Mouse (Mus musculus) heart, postnatal 10 days (tissue): Measurements from ENCODE around the gene Tmem203. TPM values are rescaled to one million over a fixed set of nuclear protein-coding genes. Genes with fewer than 3 reads are reported as not detected.

Experiments used
- DNase-seq, 2 experiments: peaks; one replicate each; pipeline ENCODE4 v3.0.0; 2021
- intact Hi-C: fragments of 180-260 bp; cut with DNase I; formaldehyde crosslinking; loops from one replicate; pipeline ENCODE4 v1.15.1; 2025
- total RNA-seq, 2 experiments: library from RNA; stranded (reverse); gene quantifications; 2 replicates each; pipeline ENCODE4 v1.2.3; 2021

Tmem203 gene
- total RNA-seq, 2 experiments from 2014 or later: 16.4 to 18.2 TPM

- DNase-seq: peak; percentile 96
- intact Hi-C loops: no loop called here
These were observed 7.1 kb downstream of the Tmem203 start, which contains the start of gene Tprn for GRCm38 (mm10) chr2:25262291-25262767. Tprn (plus strand) TSS chr2:25262618.

DNA sequence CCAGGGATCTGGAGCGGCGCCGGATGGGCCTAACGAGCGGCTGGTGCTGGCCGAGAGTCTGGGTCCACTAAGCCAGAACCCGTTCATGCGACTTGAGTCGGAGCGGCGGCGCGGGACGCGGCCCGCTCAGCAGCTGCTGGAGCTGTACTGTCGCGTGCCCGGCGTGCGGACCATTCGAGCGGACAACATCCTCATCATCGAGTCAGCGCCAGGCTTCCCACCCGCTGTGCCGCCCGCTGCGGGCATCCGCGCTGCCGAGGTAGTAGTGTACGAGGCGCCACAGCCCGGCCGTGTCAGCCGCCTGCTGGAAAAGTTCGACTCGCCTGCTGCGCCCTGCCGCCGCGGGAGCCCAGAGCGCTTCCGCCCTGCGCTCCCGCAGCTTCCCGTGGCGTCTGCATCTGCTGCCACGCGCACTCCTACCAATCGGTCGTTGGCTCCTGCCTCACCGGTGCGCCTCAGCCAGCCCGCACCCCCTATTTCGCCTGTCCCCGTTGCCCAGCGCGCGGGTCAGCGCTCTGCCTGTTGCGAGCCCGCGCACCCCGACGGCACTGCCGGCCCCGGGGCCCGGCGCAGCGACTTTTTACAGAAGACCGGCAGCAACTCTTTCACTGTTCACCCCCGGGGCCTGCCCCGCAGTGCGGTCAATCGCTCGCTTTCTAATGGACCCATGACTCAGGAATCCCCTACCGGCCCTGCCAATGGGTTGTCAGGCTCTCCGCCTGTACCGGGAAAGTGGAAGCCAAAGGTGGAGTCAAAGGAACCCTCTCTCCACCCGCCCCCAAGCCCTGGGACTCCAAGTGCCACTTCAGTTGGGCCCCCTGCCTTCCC is 7.8 kb downstream of the Tmem203 start:
- intact Hi-C loops: no loop called here
- DNase-seq: peak; percentile 43 to 47

- DNase-seq: no peak
- intact Hi-C loops: no loop called here
These were observed 8.5 kb downstream of the Tmem203 start for GRCm38 (mm10) chr2:25263623-25264285.

DNA sequence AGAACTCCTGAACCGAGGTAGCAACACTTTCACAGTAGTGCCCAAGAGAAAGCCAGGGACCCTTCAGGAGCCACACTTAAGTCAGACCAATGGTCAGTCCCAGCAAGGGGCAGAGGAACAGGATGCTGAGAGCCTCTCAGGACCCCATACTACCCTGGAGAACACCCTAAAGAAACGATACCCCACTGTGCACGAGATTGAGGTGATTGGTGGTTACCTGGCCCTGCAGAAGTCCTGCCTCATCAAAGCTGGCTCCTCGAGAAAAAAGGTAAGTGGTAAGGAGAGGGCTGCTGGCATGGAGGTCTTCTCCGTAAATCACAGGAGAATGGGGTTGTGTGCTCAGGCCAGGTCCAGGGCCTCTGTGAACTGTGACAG is 9.0 kb downstream of the Tmem203 start:
- DNase-seq: no peak
- intact Hi-C loops: no loop called here

- intact Hi-C loops: no loop called here
- no peak for DNase-seq
These were observed 9.6 kb downstream of the Tmem203 start for GRCm38 (mm10) chr2:25264851-25265250.

GRCm38 (mm10) chr2:25265897-25266656 is 10.8 kb downstream of the Tmem203 start:
- intact Hi-C loops: no loop called here
- no peak for DNase-seq

DNA sequence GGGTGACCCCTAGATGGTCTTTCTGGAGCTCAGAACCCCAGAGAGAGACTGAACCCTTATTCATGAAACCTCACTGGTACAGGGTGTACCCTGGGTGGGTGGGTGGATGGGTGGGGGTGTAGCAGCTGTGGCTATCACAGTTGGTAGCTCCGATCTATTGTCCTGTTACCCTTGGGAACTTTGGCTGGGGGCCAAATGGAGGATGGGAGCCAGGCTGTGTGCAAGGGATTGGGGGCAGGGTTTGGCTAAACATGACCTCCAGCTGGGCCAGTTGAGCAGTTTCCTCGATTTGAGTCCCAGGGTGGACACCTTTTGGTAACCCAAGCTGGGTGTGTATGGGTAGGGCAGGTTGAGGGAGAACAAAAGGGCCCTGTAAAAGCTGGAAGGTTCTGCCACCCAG is 11.5 kb downstream of the Tmem203 start:
- intact Hi-C loops: no loop called here
- DNase-seq: peak; percentile 32 to 52

DNA sequence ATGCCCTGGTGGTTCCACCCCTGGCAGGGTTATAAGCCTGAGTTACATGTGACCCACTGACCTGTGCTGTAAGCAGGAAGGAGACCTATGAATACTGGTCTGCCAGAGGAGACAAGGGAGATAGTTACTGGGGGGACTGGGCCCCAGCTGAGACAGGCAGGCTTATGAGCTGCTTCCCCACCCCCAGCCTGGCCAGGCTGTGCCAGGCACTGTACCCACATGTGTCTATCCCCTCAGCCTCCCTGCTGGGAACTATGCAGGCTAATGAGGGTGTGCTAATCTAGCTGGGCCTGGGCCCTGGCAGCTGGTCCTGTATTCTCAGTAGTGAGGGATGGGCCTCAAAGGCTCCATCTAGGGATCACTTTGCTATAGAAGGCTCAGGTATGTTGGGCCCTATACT is 12.0 kb downstream of the Tmem203 start:
- intact Hi-C loops: no loop called here
- DNase-seq: no peak

DNA sequence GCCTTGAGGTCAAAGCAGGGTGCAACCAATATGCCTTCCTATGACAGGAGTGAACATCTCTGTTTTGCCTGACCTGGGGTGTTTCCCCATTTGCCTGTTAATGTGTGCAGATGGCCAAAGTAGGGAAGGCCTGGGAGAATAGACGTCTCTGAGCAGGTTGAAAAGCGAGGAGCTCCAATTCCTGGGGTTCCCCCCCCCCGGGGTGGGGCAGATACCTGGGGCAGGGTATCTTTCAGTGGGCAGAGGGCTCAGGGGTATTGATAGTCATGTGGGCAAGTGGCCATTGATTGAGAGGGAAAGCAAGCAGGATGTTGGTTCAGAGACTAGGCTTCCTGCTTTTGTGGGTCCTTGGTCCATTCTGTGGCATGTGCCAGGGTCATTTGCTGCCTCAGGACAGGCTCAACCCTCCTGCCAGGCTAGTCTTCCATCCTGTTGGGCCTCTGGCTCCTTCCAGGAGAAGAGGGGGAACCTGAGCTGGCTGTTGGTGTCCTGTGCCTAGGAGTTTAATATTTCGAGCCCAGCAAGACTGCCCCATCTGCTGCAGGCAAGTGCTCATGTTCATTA is 12.6 kb downstream of the Tmem203 start:
- intact Hi-C loops: no loop called here
- DNase-seq: no peak

DNA sequence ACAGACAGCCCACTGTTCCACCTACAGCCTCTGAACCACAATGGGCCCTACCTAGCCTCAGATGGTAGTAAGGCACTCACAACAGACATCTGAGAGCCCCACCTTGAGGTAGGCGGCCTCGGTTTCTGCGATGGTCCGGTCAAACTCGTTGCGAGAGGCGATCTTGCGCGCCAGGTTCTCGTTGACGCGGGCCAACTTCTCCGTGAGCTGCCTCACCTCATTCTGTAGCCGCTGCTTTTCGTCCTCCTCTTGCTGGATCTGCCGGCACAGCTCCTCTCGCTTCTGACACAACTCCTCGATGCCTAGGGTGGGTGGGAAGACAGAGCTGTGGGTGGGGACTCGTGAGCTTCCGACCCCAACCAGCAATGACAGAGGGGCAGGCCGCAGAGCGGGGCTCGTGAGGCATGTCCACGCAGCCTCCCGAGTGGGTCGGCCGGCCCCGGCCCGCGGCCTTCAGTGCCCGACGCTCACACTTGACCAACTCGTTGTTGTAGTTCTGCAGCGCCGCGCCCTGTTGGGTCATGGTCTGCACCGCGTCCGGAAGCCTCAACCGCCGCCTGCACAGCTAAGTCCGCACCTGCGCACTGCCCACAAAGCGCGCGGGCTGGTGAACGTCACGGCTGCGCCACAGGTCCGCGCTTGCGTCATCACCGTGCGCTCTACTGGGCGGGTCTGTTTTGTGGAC is 16.7 kb downstream of the Tmem203 start, which contains the start of the genes Ssna1 and Anapc2:
Ssna1 (minus strand) TSS at position 612 of the 685 bp plus-strand sequence.
Anapc2 (plus strand) TSS at position 652 of the 685 bp plus-strand sequence.
- intact Hi-C loops: loop anchor here (5.0 kb wide), 1 partner anchor 60 kb away; the partner anchor contains the start of gene Man1b1
- DNase-seq: peak; percentile 98 to 99

DNA sequence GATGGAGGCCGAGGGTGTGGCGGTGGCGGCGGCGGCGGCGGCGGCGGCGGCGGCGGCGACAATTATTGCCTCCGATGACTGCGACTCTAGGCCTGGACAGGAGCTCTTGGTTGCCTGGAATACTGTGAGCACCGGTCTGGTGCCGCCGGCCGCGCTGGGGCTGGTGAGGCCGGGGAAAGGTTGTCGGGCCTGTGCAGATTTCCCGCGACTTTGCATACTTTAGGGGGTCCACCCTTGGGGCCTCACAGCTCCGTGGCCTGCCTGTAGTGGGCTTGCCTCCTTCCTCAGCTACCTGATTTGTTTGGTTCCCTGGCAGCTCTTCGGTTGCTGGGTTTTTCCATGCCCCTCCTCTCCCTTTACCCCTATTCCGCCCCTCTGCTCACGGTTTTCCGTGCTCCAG is 17.3 kb downstream of the Tmem203 start:
- DNase-seq: no peak
- intact Hi-C loops: loop anchor here (5.0 kb wide), 1 partner anchor 60 kb away; the partner anchor contains the start of gene Man1b1

- no peak for DNase-seq
- intact Hi-C loops: loop anchor here (5.0 kb wide), 1 partner anchor 59 kb away; the partner anchor contains the start of gene Man1b1
These were observed 17.8 kb downstream of the Tmem203 start for GRCm38 (mm10) chr2:25273010-25273409.

DNA sequence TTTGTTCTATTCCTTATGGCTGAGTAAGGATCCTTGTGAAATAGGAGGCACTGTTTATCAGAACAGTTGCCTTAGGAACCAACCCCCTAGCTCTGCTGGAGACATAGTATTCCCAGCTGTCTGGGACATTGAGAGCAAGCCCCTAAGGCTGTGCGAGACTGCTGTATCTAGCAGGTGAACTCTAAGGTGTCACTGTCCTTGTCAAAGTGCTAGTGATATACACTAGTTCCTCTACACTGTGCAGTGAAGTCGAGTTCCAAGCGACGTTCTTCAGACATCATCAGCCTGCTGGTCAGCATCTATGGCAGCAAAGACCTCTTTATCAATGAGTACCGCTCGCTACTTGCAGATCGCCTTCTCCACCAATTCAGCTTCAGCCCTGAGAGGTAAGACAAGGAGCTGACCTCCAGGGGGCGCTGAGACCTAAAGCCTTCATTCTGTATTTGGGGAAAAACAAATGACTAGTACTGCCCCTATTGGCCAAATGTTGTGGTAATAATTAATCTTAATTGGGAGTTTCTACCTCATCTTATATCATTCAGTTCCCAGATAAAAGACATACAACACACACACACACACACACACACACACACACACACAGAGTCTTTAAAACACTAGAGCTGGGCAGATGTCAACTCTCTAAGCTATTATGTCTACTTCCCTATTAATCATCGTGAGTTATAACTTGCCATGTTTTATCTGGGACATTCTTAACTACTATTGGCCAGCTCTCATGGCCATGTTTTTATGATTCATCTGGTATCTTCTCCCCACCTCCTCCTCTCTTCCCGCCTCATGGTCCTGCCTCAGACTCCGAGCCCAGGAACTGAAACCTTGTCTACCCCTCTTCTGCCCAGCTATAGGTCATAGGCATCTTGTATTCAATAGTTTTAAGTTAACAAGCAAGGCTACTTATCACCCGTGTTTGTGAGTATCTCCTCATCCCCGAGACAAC is 24.0 kb downstream of the Tmem203 start:
- DNase-seq: peak; percentile 76 to 92
- intact Hi-C loops: no loop called here

DNA sequence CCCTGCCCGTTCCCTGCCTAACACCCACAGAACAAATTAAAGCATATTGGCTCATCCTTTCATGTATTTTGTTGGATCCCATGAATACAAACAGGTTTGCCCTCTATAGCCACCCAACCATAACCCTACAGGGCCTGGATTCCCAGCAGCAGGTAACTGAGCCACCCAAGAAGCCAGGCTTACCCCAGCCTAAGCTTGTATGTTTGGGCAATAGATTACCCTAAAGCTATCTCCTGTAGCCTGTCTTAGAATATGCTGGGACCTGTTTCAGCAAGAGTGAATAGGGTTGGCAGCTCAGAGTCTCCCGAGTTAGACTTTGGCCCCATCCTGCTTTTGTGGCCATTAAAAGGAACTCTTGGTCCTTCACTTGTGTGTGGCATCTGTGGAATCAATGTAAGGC is 30.3 kb downstream of the Tmem203 start:
- no peak for DNase-seq
- intact Hi-C loops: no loop called here

DNA sequence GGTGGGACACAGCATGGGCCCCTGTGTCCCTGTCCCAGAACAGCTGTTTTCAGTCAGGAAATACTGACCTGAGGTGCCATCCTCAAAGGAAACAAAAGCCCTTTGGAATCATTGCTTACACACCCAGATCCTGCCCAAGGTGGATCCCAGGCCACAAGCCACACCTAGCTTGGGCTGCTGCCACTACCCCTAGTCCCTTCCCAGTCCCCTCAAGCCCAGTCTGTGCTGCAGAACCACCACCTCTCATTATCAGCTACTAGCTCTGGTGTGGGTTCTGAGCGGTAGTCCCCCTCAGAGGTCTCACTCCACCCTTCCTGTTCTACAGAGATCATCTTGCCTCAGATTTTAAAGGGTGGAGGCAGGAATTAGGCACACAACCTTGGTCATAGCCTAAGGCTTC is 31.1 kb downstream of the Tmem203 start:
- intact Hi-C loops: no loop called here
- DNase-seq: no peak

GRCm38 (mm10) chr2:25286837-25287636 is 31.8 kb downstream of the Tmem203 start:
- DNase-seq: peak; percentile 41 to 49
- intact Hi-C loops: no loop called here

DNA sequence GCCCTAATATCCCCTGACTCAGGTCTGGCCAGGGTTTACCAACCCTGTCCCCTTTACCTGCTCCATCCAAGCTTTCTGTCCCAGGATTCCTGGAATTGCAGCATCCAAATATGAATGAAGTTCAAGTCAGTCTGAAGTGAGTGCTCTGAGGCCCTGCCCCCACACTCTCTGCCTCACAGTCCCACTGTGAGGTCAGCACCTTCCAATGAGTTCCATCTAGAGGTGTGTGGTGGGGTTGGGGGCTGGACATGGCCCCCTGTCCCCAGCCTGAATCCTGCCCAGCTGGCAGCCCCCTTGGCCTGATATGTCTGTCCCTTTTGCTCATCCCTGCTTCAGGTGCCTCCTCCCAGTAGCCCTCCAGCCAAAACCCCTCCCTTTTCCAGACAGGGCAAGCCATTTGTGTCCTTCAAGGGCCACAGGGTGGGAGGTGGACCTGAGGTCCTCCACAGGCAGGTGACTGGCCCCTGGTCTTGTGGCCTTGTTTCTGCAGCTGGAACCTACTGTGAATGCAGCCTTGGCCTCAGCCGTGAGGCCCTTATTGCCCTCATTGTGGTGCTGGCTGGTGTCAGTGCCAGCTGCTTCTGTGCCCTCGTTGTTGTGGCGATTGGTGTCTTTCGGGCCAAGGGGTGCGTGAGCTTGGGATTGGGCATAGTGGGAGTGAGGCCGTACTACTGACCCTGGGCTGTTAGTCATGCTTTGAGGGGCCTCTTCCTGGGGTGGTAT is 32.8 kb downstream of the Tmem203 start, which contains the start of gene Tmem210:
Tmem210 (plus strand) TSS at position 219 of the 723 bp plus-strand sequence.
- intact Hi-C loops: no loop called here
- no peak for DNase-seq
